Mouse (Mus musculus) adrenal gland, postnatal 36 days (tissue): ENCODE measurements around the gene Faxc. TPM values are rescaled to one million over a fixed set of nuclear protein-coding genes. Genes with fewer than 3 reads are reported as not detected.

ENCODE experiments used
- DNase-seq, 2 experiments: peaks; one replicate each; pipeline ENCODE4 v3.0.0; 2021; ENCODE audit warnings: mixed read lengths in 1 of 2
- total RNA-seq, 2 experiments: library from RNA; stranded (reverse); gene quantifications; 2 replicates each; pipeline ENCODE4 v1.2.3; 2021

Gene Faxc
- total RNA-seq, 2 experiments from 2014 or later = 4.0 TPM

DNA sequence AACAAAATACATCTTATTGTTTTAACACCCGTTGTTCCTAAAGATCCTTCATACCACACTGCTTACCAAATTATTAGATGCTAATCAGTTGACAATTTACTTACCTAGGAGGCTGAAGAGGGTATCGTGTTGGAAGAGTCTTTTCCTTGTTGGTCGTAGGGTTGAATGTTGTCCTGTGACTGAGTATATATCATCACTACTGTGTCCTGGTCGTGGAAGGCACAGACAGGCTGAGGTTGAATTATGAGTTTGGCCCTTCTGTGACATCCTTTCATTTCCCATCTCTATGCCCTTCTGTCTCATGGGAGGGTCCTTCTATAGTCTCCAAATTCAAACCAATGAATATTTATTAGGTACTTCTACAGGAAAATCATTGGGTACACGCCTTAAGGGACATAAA is 87.3 kb downstream of the Faxc start:
- no peak for DNase-seq

GRCm38 (mm10) chr4:22029951-22030350 is 98.8 kb downstream of the Faxc start:
- DNase-seq = no peak

Other genes starting within 250 kb of the Faxc start
- not detected for gene Prdm13, start 245.4 kb upstream of the Faxc start, total RNA-seq
- 10 to 100 TPM; 21.4 to 25.2 TPM for gene Ccnc, start 203.6 kb upstream of the Faxc start, total RNA-seq
- gene Usp45, start 164.2 kb upstream of the Faxc start, total RNA-seq = 10 to 100 TPM; 16.8 to 23.6 TPM
- 10 to 100 TPM in 1 of 2 experiments, 1 to 10 TPM in 1; 6.4 to 12.9 TPM for gene Tstd3, start 164.1 kb upstream of the Faxc start, total RNA-seq
- gene Pnisr, start 83.7 kb upstream of the Faxc start, total RNA-seq = 10 to 100 TPM; 80.9 to 93.8 TPM
- gene Coq3, start 51.7 kb upstream of the Faxc start, total RNA-seq = 10 to 100 TPM; 15.3 to 21.2 TPM